Mouse (Mus musculus): ENCODE data around the gene Pip4k2c. TPM values are rescaled to one million over a fixed set of nuclear protein-coding genes. Genes with fewer than 3 reads are reported as not detected.

Pip4k2c gene
- polyA plus RNA-seq, 1 experiment from 2014 or later: 29.3 TPM

DNA sequence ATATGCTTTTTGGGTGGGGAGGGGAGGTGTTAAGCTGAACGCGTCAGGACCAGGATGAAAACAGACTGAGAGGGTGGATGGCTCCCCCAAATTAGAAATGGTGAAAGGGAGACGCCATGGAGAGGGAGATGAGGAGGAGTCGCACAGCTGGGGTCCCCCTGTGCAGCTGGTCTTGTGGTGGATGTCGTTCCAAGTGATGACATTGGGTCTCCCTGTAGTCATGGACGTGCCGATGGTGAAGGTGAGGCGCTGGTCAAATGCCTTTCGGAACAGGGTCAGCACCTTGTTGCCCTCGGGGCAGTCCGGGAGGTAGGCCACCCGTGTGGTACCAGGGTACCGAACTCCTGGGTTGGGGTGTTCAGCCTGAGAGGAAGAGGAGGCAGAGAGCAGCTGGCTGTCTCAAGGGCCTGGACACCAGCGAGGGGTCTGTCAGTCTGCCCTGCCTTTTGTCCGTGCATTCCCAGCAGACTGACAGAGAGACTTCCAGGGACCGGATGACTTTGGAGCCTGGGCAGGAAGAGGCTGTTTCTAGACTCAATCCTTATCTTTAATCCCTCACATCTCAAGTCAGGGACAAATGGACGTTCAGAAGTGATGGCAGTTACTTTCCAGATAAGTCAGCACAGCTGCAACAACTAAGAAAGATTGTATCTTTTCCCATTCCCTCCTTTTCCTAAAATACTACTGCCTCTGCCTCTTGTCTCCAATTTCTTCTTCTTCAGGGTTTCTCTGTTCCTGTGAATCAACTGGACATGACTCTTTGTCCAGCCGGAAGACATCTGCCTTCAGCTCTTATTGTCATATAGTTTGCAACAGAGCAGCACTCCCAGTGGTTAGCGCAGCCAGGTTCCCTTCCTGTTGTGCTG lies 20.0 kb downstream of the Pip4k2c start:
- Histone ChIP-seq H3K27ac (no peak overlapping the region; the same call in 1 of the 2 replicates), H3K9me3 (no peaks in the 10 kb centered on the region), H3K27me3 (ENCODE audit: insufficient read depth, poor library complexity, severe bottlenecking) (no peaks in the 10 kb centered on the region; the same call in none of the 2 replicates), H3K4me1 (peaks cover 80% of the 10 kb centered on the region), H3K4me3 (0 out of 2 replicates have a peak overlapping the region, but pooled peaks have one; percentile 81), H3K36me3 (peaks cover 18% of the 10 kb centered on the region)
- WGBS: 62% methylated on average over 19 of the region's 19 CpGs
- DNase-seq (ENCODE audit: low spot score): no peak

GRCm38 (mm10) chr10:127190398-127191190 lies 20.8 kb downstream of the Pip4k2c start:
- Histone ChIP-seq H3K27ac (peak overlapping the region; percentile 92), H3K4me3 (peak overlapping the region; percentile 81), H3K9me3 (no peaks in the 10 kb centered on the region), H3K36me3 (peaks cover 19% of the 10 kb centered on the region), H3K4me1 (peaks cover 73% of the 10 kb centered on the region), H3K27me3 (ENCODE audit: insufficient read depth, poor library complexity, severe bottlenecking) (peaks cover 2% of the 10 kb centered on the region)
- DNase-seq (ENCODE audit: low spot score): no peak
- WGBS: 27% methylated on average over 14 of the region's 14 CpGs

GRCm38 (mm10) chr10:127189651-127190381 lies 21.6 kb downstream of the Pip4k2c start, which contains the start of gene Arhgef25:
TSS of gene Arhgef25 (minus strand) at chr10:127190083.
- H3K4me1 ChIP-seq: peaks cover 65% of the 10 kb centered on the region
- H3K9me3 ChIP-seq: no peaks in the 10 kb centered on the region
- 1% methylated on average over 35 of the region's 35 CpGs for WGBS
- H3K4me3 ChIP-seq: peak within 1 kb of the TSS; percentile 81
- H3K27ac ChIP-seq: peak within 1 kb of the TSS; percentile 92
- peaks cover 22% of the 10 kb centered on the region for H3K36me3 ChIP-seq
- peaks cover 10% of the 10 kb centered on the region for H3K27me3 ChIP-seq (ENCODE audit: insufficient read depth, poor library complexity, severe bottlenecking)
- no peak for DNase-seq (ENCODE audit: low spot score)

DNA sequence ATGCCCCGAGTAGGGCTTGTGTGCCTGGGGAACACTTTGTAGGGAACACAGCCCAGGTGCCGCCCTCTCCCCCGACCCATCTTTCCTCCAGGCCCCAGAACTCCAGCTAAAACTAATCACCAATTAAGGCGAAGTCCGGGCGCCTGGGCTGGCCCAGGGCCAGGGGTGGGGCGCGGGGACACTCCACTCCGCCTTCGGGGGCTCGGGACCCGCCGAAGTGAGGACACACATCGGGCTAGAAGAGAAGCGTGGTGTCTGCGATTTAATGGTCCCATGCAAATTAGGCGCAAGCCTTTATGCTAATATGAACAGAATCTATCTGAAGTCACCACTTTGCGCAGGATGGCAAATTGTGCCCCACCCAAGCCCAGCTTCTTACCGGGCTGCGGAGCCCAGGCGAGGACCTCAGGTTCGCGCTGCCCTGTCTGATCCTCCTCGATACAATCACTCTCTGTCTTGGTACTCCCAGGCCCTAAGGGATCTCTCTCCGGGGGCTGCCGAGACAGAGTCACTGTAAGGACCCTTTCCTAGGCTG lies 22.2 kb downstream of the Pip4k2c start:
- Histone ChIP-seq H3K27me3 (ENCODE audit: insufficient read depth, poor library complexity, severe bottlenecking) (peaks cover 16% of the 10 kb centered on the region), H3K36me3 (peaks cover 24% of the 10 kb centered on the region), H3K27ac (peak overlapping the region; percentile 92), H3K4me3 (peak overlapping the region; percentile 81), H3K9me3 (no peaks in the 10 kb centered on the region), H3K4me1 (peaks cover 62% of the 10 kb centered on the region)
- DNase-seq (ENCODE audit: low spot score): no peak
- WGBS: 1% methylated on average over 26 of the region's 26 CpGs

DNA sequence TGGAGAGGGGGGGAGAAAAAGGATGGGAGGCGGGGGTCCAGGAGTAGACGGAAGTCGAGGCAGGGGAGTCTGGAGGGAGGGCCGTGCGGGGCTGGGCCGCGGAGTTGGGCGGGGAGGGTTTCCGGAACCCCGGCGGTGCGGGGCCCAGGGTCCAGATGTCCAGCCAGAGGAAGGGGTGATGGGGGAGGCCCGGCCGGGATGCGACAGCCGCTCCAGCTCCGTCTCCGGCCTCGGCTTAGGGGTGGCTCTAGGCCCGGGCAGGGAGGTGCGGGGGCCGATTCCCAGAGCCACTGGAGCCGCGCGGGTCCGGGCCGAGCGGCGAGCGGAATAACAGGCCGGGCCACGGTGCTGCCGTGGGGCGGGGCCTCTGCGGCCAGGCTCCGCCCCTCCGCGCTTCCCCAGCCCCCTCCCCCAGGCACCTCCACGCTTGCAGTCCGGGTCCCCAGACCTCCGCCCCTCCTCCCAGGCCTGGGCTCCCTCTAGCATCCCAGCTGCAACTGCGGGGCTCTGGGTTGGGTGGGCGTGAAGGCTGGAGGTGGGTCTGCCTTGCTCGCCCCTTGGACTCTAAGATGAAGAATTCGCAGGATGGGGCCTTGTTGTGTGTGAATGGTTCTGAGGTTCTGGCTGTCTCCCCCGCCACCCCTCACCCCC lies 22.8 kb downstream of the Pip4k2c start:
- peak overlapping the region; percentile 81 for H3K4me3 ChIP-seq
- H3K27me3 ChIP-seq (ENCODE audit: insufficient read depth, poor library complexity, severe bottlenecking): peaks cover 22% of the 10 kb centered on the region
- no peaks in the 10 kb centered on the region for H3K9me3 ChIP-seq
- H3K27ac ChIP-seq: peak overlapping the region; percentile 92
- H3K4me1 ChIP-seq: peaks cover 68% of the 10 kb centered on the region
- peaks cover 26% of the 10 kb centered on the region for H3K36me3 ChIP-seq
- peak; percentile 88 for DNase-seq (ENCODE audit: low spot score)
- under 1% methylated on average over 45 of the region's 46 CpGs for whole genome bisulfite sequencing

- peaks cover 28% of the 10 kb centered on the region for H3K36me3 ChIP-seq
- DNase-seq (ENCODE audit: low spot score): no peak
- H3K4me1 ChIP-seq: peaks cover 73% of the 10 kb centered on the region
- WGBS: 2% methylated on average over 21 of the region's 21 CpGs
- H3K27me3 ChIP-seq (ENCODE audit: insufficient read depth, poor library complexity, severe bottlenecking): peaks cover 27% of the 10 kb centered on the region
- H3K4me3 ChIP-seq: peak overlapping the region; percentile 81
- peak overlapping the region; percentile 92 for H3K27ac ChIP-seq
- H3K9me3 ChIP-seq: no peaks in the 10 kb centered on the region
Observed at GRCm38 (mm10) chr10:127188079-127188453, 23.3 kb downstream of the Pip4k2c start.

DNA sequence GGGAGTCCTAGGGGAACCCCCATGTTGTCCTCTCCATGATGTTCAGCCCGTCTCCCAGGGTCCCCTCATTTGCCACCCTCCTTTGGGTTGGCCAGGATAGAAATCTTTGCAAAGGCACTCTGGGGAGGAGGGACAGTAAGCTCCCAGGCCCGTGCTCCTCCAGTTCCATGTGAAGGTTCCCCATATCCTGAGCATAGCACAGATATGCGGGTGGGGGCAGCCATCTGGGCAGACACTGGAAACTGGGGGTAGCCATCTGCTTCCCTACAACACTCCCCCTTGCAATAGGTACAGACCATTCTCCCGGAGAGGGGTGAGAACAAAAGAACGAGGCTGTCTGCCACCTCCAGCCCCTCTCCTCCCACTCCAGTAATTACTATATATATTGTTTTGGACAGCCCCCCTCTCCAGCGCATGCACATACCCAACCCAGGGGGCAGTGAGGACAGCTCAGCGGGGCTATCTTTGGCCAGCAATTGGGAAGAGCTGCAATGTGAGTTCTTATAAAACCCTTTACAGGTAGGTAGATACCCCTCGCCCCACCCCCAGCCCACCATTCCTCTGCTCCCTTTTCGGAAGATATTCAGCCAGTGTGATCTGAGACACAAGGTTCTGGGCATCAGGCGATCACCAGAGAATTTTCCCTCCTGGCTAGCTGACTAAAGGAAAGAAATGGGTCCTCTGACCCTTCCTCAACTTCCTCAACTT lies 23.9 kb downstream of the Pip4k2c start:
- WGBS: 46% methylated on average over 10 of the region's 10 CpGs
- DNase-seq (ENCODE audit: low spot score): no peak
- peaks cover 28% of the 10 kb centered on the region for H3K36me3 ChIP-seq
- no peaks in the 10 kb centered on the region for H3K9me3 ChIP-seq
- peak overlapping the region; percentile 81 for H3K4me3 ChIP-seq
- peaks cover 69% of the 10 kb centered on the region for H3K4me1 ChIP-seq
- peaks cover 33% of the 10 kb centered on the region for H3K27me3 ChIP-seq (ENCODE audit: insufficient read depth, poor library complexity, severe bottlenecking)
- H3K27ac ChIP-seq: peak overlapping the region; percentile 92

DNA sequence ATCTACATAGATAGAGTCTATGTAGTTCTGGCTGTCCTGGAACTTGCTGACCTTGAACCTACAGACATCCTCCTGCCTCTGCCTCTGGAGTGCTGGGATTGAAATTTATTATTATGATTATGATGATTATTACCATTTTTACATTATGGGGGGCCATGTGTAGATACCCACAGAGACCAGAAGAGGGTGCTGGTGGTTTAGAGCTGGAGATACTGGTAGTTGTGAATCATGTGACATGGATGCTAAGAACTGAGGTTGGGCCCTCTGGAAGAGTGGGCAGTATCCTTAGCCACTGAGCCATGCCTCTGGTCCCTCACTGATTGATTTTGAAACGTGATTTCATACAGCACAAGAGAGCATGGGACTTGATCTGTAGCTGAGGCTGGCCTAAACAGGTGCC lies 24.9 kb downstream of the Pip4k2c start:
- H3K27me3 ChIP-seq (ENCODE audit: insufficient read depth, poor library complexity, severe bottlenecking): peaks cover 44% of the 10 kb centered on the region
- H3K4me3 ChIP-seq: no peak overlapping the region
- DNase-seq (ENCODE audit: low spot score): no peak
- peaks cover 25% of the 10 kb centered on the region for H3K36me3 ChIP-seq
- H3K27ac ChIP-seq: no peak overlapping the region
- 70% methylated on average over 1 of the region's 1 CpGs for WGBS
- no peaks in the 10 kb centered on the region for H3K9me3 ChIP-seq
- peaks cover 64% of the 10 kb centered on the region for H3K4me1 ChIP-seq

DNA sequence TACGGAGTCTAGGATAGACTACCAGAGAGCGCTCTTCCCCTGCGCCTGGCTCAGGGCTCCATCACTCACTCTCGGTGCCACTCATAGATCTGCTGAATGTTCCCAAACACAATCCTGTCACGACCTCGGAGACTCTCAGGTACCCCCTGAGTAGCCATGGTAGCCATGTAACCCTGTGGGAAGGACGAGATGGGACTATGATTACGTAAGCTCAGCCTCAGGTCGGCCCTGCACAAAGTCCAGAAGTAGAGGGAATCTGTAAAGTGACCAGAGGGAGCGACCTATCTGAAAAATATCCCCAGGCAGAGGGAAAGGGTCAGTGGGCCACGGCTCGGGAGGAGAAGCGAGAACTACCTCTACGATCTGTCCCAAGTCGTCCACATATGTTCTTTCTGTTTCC lies 25.9 kb downstream of the Pip4k2c start:
- Histone ChIP-seq H3K4me1 (peaks cover 59% of the 10 kb centered on the region), H3K27me3 (ENCODE audit: insufficient read depth, poor library complexity, severe bottlenecking) (peaks cover 53% of the 10 kb centered on the region), H3K36me3 (peaks cover 25% of the 10 kb centered on the region), H3K9me3 (no peaks in the 10 kb centered on the region), H3K4me3 (no peak overlapping the region), H3K27ac (no peak overlapping the region)
- 77% methylated on average over 15 of the region's 15 CpGs for WGBS
- DNase-seq (ENCODE audit: low spot score): no peak

GRCm38 (mm10) chr10:127185101-127185500 lies 26.3 kb downstream of the Pip4k2c start:
- H3K27me3 ChIP-seq (ENCODE audit: insufficient read depth, poor library complexity, severe bottlenecking): peaks cover 57% of the 10 kb centered on the region
- 66% methylated on average over 9 of the region's 9 CpGs for WGBS

GRCm38 (mm10) chr10:127183759-127184158 lies 27.6 kb downstream of the Pip4k2c start:
- Histone ChIP-seq H3K4me1 (peaks cover 55% of the 10 kb centered on the region), H3K4me3 (peak overlapping the region; percentile 38), H3K27ac (no peak overlapping the region), H3K9me3 (no peaks in the 10 kb centered on the region), H3K36me3 (peaks cover 25% of the 10 kb centered on the region), H3K27me3 (ENCODE audit: insufficient read depth, poor library complexity, severe bottlenecking) (peaks cover 70% of the 10 kb centered on the region)
- 10% methylated on average over 20 of the region's 20 CpGs for WGBS
- no peak for DNase-seq (ENCODE audit: low spot score)

More at GRCm38 (mm10) chr10:127185101-127185500, 26.3 kb downstream of the Pip4k2c start:
- Histone ChIP-seq H3K4me3 (no peak overlapping the region), H3K36me3 (peaks cover 25% of the 10 kb centered on the region), H3K4me1 (peaks cover 59% of the 10 kb centered on the region), H3K9me3 (no peaks in the 10 kb centered on the region), H3K27ac (no peak overlapping the region)
- DNase-seq (ENCODE audit: low spot score): no peak
